Mouse (Mus musculus) stomach, postnatal 0 days (tissue): ENCODE measurements around the gene Zcchc24. TPM values are rescaled to one million over a fixed set of nuclear protein-coding genes. Genes with fewer than 3 reads are reported as not detected.

Experiments
- ATAC-seq: fragments of 200-750 bp; cut with Nextera tagmentation; 2 replicates; pipeline ENCODE4 v1.8.0; 2017; ENCODE audit not compliant: low FRiP score, low TSS enrichment
- DNase-seq: peaks from one replicate; pipeline ENCODE4 v3.0.0-alpha.2; 2016; ENCODE audit warnings: low spot score
- H3K27ac ChIP-seq: fragments of 300-500 bp; sonication (generic); replicated peaks from 2 replicates; pipeline ENCODE4 v1.5.1; 2014; ENCODE audit warnings: mild to moderate bottlenecking, control low read depth
- H3K27me3 ChIP-seq: fragments of 300-500 bp; sonication (generic); 2 replicates; pipeline ENCODE4 v1.6.1; 2014; ENCODE audit warnings: low read length; ENCODE audit not compliant: control insufficient read depth, insufficient read depth
- H3K36me3 ChIP-seq: fragments of 300-500 bp; sonication (generic); 2 replicates; pipeline ENCODE4 v1.6.1; 2014; ENCODE audit warnings: low read length, mixed read lengths; ENCODE audit not compliant: control insufficient read depth, insufficient read depth
- H3K4me1 ChIP-seq: fragments of 300-500 bp; sonication (generic); replicated peaks from 2 replicates; pipeline ENCODE4 v1.6.1; 2014; ENCODE audit warnings: antibody characterized with exemption; ENCODE audit not compliant: control insufficient read depth, insufficient read depth
- H3K4me2 ChIP-seq: fragments of 300-500 bp; sonication (generic); replicated peaks from 2 replicates; pipeline ENCODE4 v1.6.1; 2014; ENCODE audit warnings: low read depth, mild to moderate bottlenecking, control low read depth, moderate library complexity
- H3K4me3 ChIP-seq: fragments of 300-500 bp; sonication (generic); 2 replicates; pipeline ENCODE4 v1.5.1; 2014; ENCODE audit warnings: low read depth, low read length, control low read depth
- H3K9ac ChIP-seq: fragments of 300-500 bp; sonication (generic); 2 replicates; pipeline ENCODE4 v1.6.1; 2014; ENCODE audit warnings: mild to moderate bottlenecking, low read length, control low read depth, mixed read lengths
- H3K9me3 ChIP-seq: fragments of 300-500 bp; sonication (generic); 2 replicates; pipeline ENCODE4 v1.6.1; 2016; ENCODE audit warnings: low read length; ENCODE audit not compliant: control insufficient read depth
- CTCF ChIP-seq: IDR thresholded peaks from 2 replicates; pipeline ENCODE4 v1.5.1; 2016; ENCODE audit warnings: antibody characterized with exemption, low read depth, mild to moderate bottlenecking, moderate library complexity
- EP300 ChIP-seq: optimal IDR thresholded peaks from 2 replicates; pipeline ENCODE3; 2016; ENCODE audit warnings: antibody characterized with exemption
- WGBS: fragments of 180-500 bp; shearing (Covaris S2); extraction: QIAGEN DNeasy Blood & Tissue Kit; methylation state at CpG from one replicate; pipeline ENCODE4 v1.1.7; 2014; 5-methylcytosine and 5-hydroxymethylcytosine counted together
- polyA plus RNA-seq: library from polyadenylated mRNA; unstranded; fragments of >200 nt; fragmentation: Nextera tagmentation; extraction: Ambion mirVana; gene quantifications from 2 replicates; pipeline ENCODE4 v1.2.1, GENCODE M21; 2015

The Zcchc24 gene
- polyA plus RNA-seq, 1 experiment from 2014 or later, result 11.3 TPM

DNA sequence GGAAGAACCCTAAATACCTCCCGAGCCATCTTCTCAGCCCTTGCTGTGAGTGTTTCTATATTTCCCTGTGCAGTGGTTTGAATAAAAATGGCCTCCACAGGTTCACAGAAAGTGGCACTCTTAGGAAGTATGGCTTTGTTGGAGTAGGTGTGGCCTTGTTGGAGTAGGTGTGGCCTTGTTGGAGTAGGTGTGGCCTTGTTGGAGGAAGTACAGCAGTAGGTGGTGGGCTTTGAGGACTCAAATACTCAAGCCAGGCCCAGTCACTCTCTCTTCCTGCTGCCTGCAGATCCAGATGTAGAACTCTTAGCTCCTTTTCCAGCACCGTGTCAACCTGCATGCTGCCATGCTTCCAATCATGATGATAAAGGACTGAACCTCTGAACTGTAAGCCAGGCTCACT is 25.5 kb upstream of the Zcchc24 start:
- Histone ChIP-seq H3K4me3 (no peak overlapping the region), H3K4me1 (no peaks in the 10 kb centered on the region), H3K27ac (no peak overlapping the region), H3K27me3 (no peaks in the 10 kb centered on the region), H3K9ac (no peak overlapping the region), H3K36me3 (no peaks in the 10 kb centered on the region), H3K4me2 (no peak overlapping the region), H3K9me3 (no peaks in the 10 kb centered on the region)
- TF ChIP-seq CTCF (no peak), EP300 (no peak)
- DNase-seq (no peak), ATAC-seq (no peak)
- 94% methylated on average over 2 of the region's 2 CpGs for WGBS

GRCm38 (mm10) chr14:25790768-25791302 is 22.0 kb upstream of the Zcchc24 start:
- Histone ChIP-seq H3K4me3 (no peak overlapping the region), H3K9ac (no peak overlapping the region), H3K9me3 (no peaks in the 10 kb centered on the region), H3K27me3 (no peaks in the 10 kb centered on the region), H3K4me1 (no peaks in the 10 kb centered on the region), H3K36me3 (no peaks in the 10 kb centered on the region), H3K4me2 (no peak overlapping the region), H3K27ac (0 out of 2 replicates have a peak overlapping the region, but pooled peaks have one; percentile 3)
- 39% methylated on average over 6 of the region's 6 CpGs for WGBS
- ATAC-seq (0 out of 2 replicates have a peak, but pooled peaks have one; percentile 43), DNase-seq (no peak)
- TF ChIP-seq CTCF (no peak), EP300 (no peak)

DNA sequence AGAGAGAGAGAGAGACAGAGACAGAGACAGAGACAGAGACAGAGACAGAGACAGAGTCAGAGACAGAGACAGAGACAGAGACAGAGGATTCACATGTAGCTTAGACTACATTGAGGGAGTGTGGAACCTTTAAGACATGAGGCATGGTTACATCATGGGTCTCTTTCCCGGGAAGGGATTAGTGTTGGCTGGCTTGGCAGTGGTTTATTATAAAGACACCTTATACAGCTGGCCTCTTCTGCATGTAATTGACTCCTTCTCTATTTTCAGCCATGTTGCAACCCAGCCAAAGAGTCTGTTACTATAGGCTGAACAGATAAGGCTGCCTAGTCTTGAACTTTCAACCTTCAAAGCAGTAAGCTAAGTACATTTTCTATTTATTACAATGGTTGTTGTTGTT is 21.1 kb upstream of the Zcchc24 start:
- TF ChIP-seq CTCF (no peak), EP300 (no peak)
- ATAC-seq (no peak), DNase-seq (no peak)
- Histone ChIP-seq H3K9ac (no peak overlapping the region), H3K9me3 (no peaks in the 10 kb centered on the region), H3K4me1 (no peaks in the 10 kb centered on the region), H3K27me3 (no peaks in the 10 kb centered on the region), H3K36me3 (no peaks in the 10 kb centered on the region), H3K4me2 (no peak overlapping the region), H3K4me3 (no peak overlapping the region), H3K27ac (no peak overlapping the region)
- 50% methylated on average over 1 of the region's 1 CpGs for WGBS

- H3K27ac ChIP-seq, result no peak overlapping the region
- no peak overlapping the region for H3K9ac ChIP-seq
- H3K27me3 ChIP-seq, result no peaks in the 10 kb centered on the region
- H3K4me3 ChIP-seq, result no peak overlapping the region
- H3K4me1 ChIP-seq, result no peaks in the 10 kb centered on the region
- H3K4me2 ChIP-seq, result no peak overlapping the region
- H3K9me3 ChIP-seq, result no peaks in the 10 kb centered on the region
- ATAC-seq (no peak), DNase-seq (no peak)
- TF ChIP-seq CTCF, result no peak
- no peak for TF ChIP-seq EP300
- no peaks in the 10 kb centered on the region for H3K36me3 ChIP-seq
Observed at GRCm38 (mm10) chr14:25789207-25789606, 20.4 kb upstream of the Zcchc24 start.

GRCm38 (mm10) chr14:25788201-25788600 is 19.4 kb upstream of the Zcchc24 start:
- Histone ChIP-seq H3K27me3 (no peaks in the 10 kb centered on the region), H3K4me3 (no peak overlapping the region), H3K4me1 (no peaks in the 10 kb centered on the region), H3K4me2 (no peak overlapping the region), H3K9ac (no peak overlapping the region), H3K27ac (peak overlapping the region; percentile 70; the same call in 1 of the 2 replicates), H3K36me3 (no peaks in the 10 kb centered on the region), H3K9me3 (no peaks in the 10 kb centered on the region)
- WGBS, result 72% methylated on average over 5 of the region's 5 CpGs
- TF ChIP-seq CTCF (no peak), EP300 (no peak)
- DNase-seq (no peak), ATAC-seq (no peak)

GRCm38 (mm10) chr14:25787387-25787910 is 18.6 kb upstream of the Zcchc24 start:
- TF ChIP-seq CTCF, result no peak
- TF ChIP-seq EP300, result no peak
- H3K36me3 ChIP-seq, result no peaks in the 10 kb centered on the region
- 49% methylated on average over 12 of the region's 12 CpGs for WGBS
- no peak overlapping the region for H3K9ac ChIP-seq
- no peak overlapping the region for H3K4me3 ChIP-seq
- ATAC-seq (0 out of 2 replicates have a peak, but pooled peaks have one; percentile 14), DNase-seq (no peak)
- H3K9me3 ChIP-seq, result no peaks in the 10 kb centered on the region
- no peaks in the 10 kb centered on the region for H3K4me1 ChIP-seq
- peak overlapping the region; percentile 70 for H3K27ac ChIP-seq
- 0 out of 2 replicates have a peak overlapping the region, but pooled peaks have one; percentile 8 for H3K4me2 ChIP-seq
- H3K27me3 ChIP-seq, result no peaks in the 10 kb centered on the region
